9 mouse cellular contexts compared by ENCODE assay signal in the genomic region with DNA sequence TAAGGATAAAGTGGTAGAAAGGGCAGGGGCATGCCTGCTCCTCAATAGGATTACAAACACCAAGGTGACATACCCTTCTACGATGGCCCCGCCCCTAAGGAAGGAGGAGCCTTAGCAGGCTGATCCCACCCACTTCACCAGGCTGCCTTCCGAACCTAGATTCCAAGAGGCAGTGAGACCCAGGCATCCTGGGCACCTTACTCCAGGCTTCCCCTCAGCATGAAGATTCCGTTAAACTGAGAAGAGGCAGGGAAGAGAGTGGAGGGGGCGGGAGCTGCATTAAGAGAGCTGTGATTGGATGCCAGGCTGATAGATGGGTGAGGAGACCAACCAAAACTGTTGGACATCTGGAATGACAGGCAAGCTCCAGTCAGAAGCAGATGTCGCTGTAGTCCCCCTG.
DNase-seq lines count a peak whose midpoint lies in the region; ATAC-seq and TF ChIP-seq lines count a peak whose summit lies in the region.
"Had no signal": no experiment of that assay in that cellular context is flagged by ENCODE, and none has a peak within 500 bp of the region (broad histone marks: within the 10 kb centered on the region; RNA-seq: fewer than 3 reads in every experiment).

No protein-coding gene starts in this region.

- no peak for TF ChIP-seq CTCF in lung, embryonic 14.5 days (IDR thresholded peaks at IDR 0.05; ENCODE audit: low read depth)

- H3K4me3 ChIP-seq in forebrain, embryonic 16.5 days (replicated peaks; ENCODE audit: low read length): peak overlapping the region; percentile 27
- peak overlapping the region; percentile 1; the same call in 1 of the 2 replicates for H3K4me3 ChIP-seq in lung, embryonic 14.5 days (ENCODE audit: low read depth, low read length)

- DNase-seq in ES-CJ7 (ENCODE audit: low read depth, low spot score): peak; percentile 74
- peak; percentile 6 for DNase-seq in cerebellum, adult 11-12 months
- peak; percentile 73 for DNase-seq in heart, postnatal 4 days
- DNase-seq in layer of hippocampus, adult 11-12 months (ENCODE audit: low spot score): peak; percentile 85
- DNase-seq in lung, embryonic 14.5 days: peak; percentile 78
- DNase-seq in ovary, postnatal 36 days (ENCODE audit: low spot score): peak; percentile 58
- no peak for DNase-seq in spleen, adult 18-20 months

- no peaks in the 10 kb centered on the region for H3K36me3 ChIP-seq in forebrain, embryonic 16.5 days (ENCODE audit: control insufficient read depth, insufficient read depth)
- H3K36me3 ChIP-seq in lung, embryonic 14.5 days (ENCODE audit: insufficient read depth): no peaks in the 10 kb centered on the region

- H3K9me3 ChIP-seq in forebrain, embryonic 16.5 days (ENCODE audit: control insufficient read depth, low read length): no peaks in the 10 kb centered on the region
- H3K9me3 ChIP-seq in lung, embryonic 14.5 days (ENCODE audit: low read depth, low read length): no peaks in the 10 kb centered on the region

- peaks cover 27% of the 10 kb centered on the region for H3K4me1 ChIP-seq in forebrain, embryonic 16.5 days (replicated peaks; ENCODE audit: control insufficient read depth, insufficient read depth, low read length)
- H3K4me1 ChIP-seq in lung, embryonic 14.5 days (ENCODE audit: insufficient read depth): peaks cover 4% of the 10 kb centered on the region; the same call in 1 of the 2 replicates

- peak overlapping the region; percentile 31 for H3K4me2 ChIP-seq in forebrain, embryonic 16.5 days (ENCODE audit: low read length)
- peak overlapping the region; percentile 37 for H3K4me2 ChIP-seq in lung, embryonic 14.5 days

- no peak overlapping the region for H3K27ac ChIP-seq in forebrain, embryonic 16.5 days (ENCODE audit: low read length)
- no peak overlapping the region for H3K27ac ChIP-seq in lung, embryonic 14.5 days (ENCODE audit: low read depth)

- 1% methylated on average over 6 of the region's 6 CpGs for WGBS in forebrain, embryonic 16.5 days
- WGBS in lung, embryonic 14.5 days: 5% methylated on average over 6 of the region's 6 CpGs

- H3K27me3 ChIP-seq in forebrain, embryonic 16.5 days (replicated peaks; ENCODE audit: control insufficient read depth, insufficient read depth, low read length): no peaks in the 10 kb centered on the region
- H3K27me3 ChIP-seq in lung, embryonic 14.5 days (ENCODE audit: insufficient read depth, low read length): no peaks in the 10 kb centered on the region

- ATAC-seq in forebrain, embryonic 16.5 days: peak; percentile 87
- peak; percentile 84 for ATAC-seq in lung, embryonic 14.5 days (ENCODE audit: insufficient read depth)
- ATAC-seq: Patski had no signal

- H3K9ac ChIP-seq in forebrain, embryonic 16.5 days (replicated peaks; ENCODE audit: low read depth, low read length): no peak overlapping the region
- no peak overlapping the region for H3K9ac ChIP-seq in lung, embryonic 14.5 days

Comparison
In these comparisons a context has a peak if more than half of its experiments do, and no peak if none do; other contexts are left out.
1. DNase-seq: peak in ES-CJ7 (single experiment), cerebellum, adult 11-12 months (single experiment), heart, postnatal 4 days (single experiment), layer of hippocampus, adult 11-12 months (single experiment), lung, embryonic 14.5 days (single experiment) and ovary, postnatal 36 days (single experiment); none in spleen, adult 18-20 months (0 of 2).